Mouse (Mus musculus) midbrain, embryonic 10.5 days (tissue): ENCODE data around the gene Tbc1d14. TPM values are rescaled to one million over a fixed set of nuclear protein-coding genes. Genes with fewer than 3 reads are reported as not detected.

Experiments
- DNase-seq: peaks from one replicate; pipeline ENCODE4 v3.0.0-alpha.2; 2017; ENCODE audit warnings: low spot score
- H3K27ac ChIP-seq: fragments of 300-500 bp; sonication (generic); replicated peaks from 2 replicates; pipeline ENCODE4 v1.5.1; 2016; ENCODE audit warnings: mild to moderate bottlenecking
- H3K27me3 ChIP-seq: fragments of 300-500 bp; sonication (generic); 2 replicates; pipeline ENCODE4 v1.6.1; 2016; ENCODE audit warnings: low read depth, mild to moderate bottlenecking; ENCODE audit not compliant: poor library complexity, severe bottlenecking
- H3K36me3 ChIP-seq: fragments of 300-500 bp; sonication (generic); 2 replicates; pipeline ENCODE4 v1.6.1; 2016; ENCODE audit warnings: mild to moderate bottlenecking, moderate library complexity
- H3K4me1 ChIP-seq: fragments of 300-500 bp; sonication (generic); 2 replicates; pipeline ENCODE4 v1.6.1; 2016
- H3K4me3 ChIP-seq: fragments of 300-500 bp; sonication (generic); 2 replicates; pipeline ENCODE4 v1.5.1; 2016; ENCODE audit warnings: mild to moderate bottlenecking, moderate library complexity
- H3K9me3 ChIP-seq: fragments of 300-500 bp; sonication (generic); replicated peaks from 2 replicates; pipeline ENCODE4 v1.6.1; 2016; ENCODE audit warnings: mild to moderate bottlenecking
- WGBS: fragments of 180-500 bp; shearing (Covaris S2); methylation state at CpG from one replicate; pipeline ENCODE4 v1.1.7; 2016; 5-methylcytosine and 5-hydroxymethylcytosine counted together
- polyA plus RNA-seq: library from polyadenylated mRNA; unstranded; fragments of >200 nt; fragmentation: Nextera tagmentation; extraction: Ambion mirVana; gene quantifications from 2 replicates; pipeline ENCODE4 v1.2.1, GENCODE M21; 2016

The Tbc1d14 gene
- polyA plus RNA-seq, 1 experiment from 2014 or later, result 35.2 TPM

GRCm38 (mm10) chr5:36461231-36461630 lies 131.8 kb downstream of the Tbc1d14 start:
- whole genome bisulfite sequencing, result 73% methylated on average over 2 of the region's 2 CpGs
- peaks cover 23% of the 10 kb centered on the region for H3K27me3 ChIP-seq
- H3K27ac ChIP-seq, result no peak overlapping the region
- H3K9me3 ChIP-seq, result no peaks in the 10 kb centered on the region
- DNase-seq, result no peak
- peaks cover 40% of the 10 kb centered on the region for H3K4me1 ChIP-seq
- no peaks in the 10 kb centered on the region for H3K36me3 ChIP-seq
- no peak overlapping the region for H3K4me3 ChIP-seq

GRCm38 (mm10) chr5:36460712-36461111 lies 132.4 kb downstream of the Tbc1d14 start:
- H3K4me3 ChIP-seq, result no peak overlapping the region
- H3K27me3 ChIP-seq, result peaks cover 23% of the 10 kb centered on the region
- 79% methylated on average over 2 of the region's 2 CpGs for WGBS

GRCm38 (mm10) chr5:36458926-36459325 lies 134.2 kb downstream of the Tbc1d14 start:
- no peak overlapping the region for H3K4me3 ChIP-seq
- peak; percentile 40 for DNase-seq

More at GRCm38 (mm10) chr5:36460712-36461111, 132.4 kb downstream of the Tbc1d14 start:
- DNase-seq, result no peak
- H3K36me3 ChIP-seq, result no peaks in the 10 kb centered on the region
- H3K9me3 ChIP-seq, result no peaks in the 10 kb centered on the region
- H3K27ac ChIP-seq, result no peak overlapping the region
- peaks cover 39% of the 10 kb centered on the region for H3K4me1 ChIP-seq

GRCm38 (mm10) chr5:36457706-36458105 lies 135.4 kb downstream of the Tbc1d14 start:
- H3K27me3 ChIP-seq, result peaks cover 23% of the 10 kb centered on the region
- WGBS, result 81% methylated on average over 4 of the region's 4 CpGs
- no peak overlapping the region for H3K27ac ChIP-seq
- no peaks in the 10 kb centered on the region for H3K36me3 ChIP-seq
- H3K4me3 ChIP-seq, result no peak overlapping the region
- no peak for DNase-seq
- peaks cover 15% of the 10 kb centered on the region for H3K4me1 ChIP-seq
- no peaks in the 10 kb centered on the region for H3K9me3 ChIP-seq

More at GRCm38 (mm10) chr5:36458926-36459325, 134.2 kb downstream of the Tbc1d14 start:
- H3K27me3 ChIP-seq, result peaks cover 23% of the 10 kb centered on the region
- 24% methylated on average over 4 of the region's 4 CpGs for WGBS
- H3K4me1 ChIP-seq, result peaks cover 27% of the 10 kb centered on the region
- no peak overlapping the region for H3K27ac ChIP-seq
- H3K9me3 ChIP-seq, result no peaks in the 10 kb centered on the region
- no peaks in the 10 kb centered on the region for H3K36me3 ChIP-seq

- WGBS, result 87% methylated on average over 6 of the region's 6 CpGs
- DNase-seq, result no peak
Observed at GRCm38 (mm10) chr5:36452821-36453220, 140.3 kb downstream of the Tbc1d14 start.

GRCm38 (mm10) chr5:36451872-36452389 lies 141.1 kb downstream of the Tbc1d14 start:
- WGBS, result 69% methylated on average over 10 of the region's 10 CpGs
- no peaks in the 10 kb centered on the region for H3K27me3 ChIP-seq
- H3K36me3 ChIP-seq, result no peaks in the 10 kb centered on the region
- no peaks in the 10 kb centered on the region for H3K9me3 ChIP-seq
- DNase-seq, result no peak
- H3K4me1 ChIP-seq, result peaks cover 16% of the 10 kb centered on the region
- no peak overlapping the region for H3K4me3 ChIP-seq
- no peak overlapping the region for H3K27ac ChIP-seq

More at GRCm38 (mm10) chr5:36452821-36453220, 140.3 kb downstream of the Tbc1d14 start:
- H3K36me3 ChIP-seq, result no peaks in the 10 kb centered on the region
- no peak overlapping the region for H3K27ac ChIP-seq
- H3K27me3 ChIP-seq, result no peaks in the 10 kb centered on the region
- no peak overlapping the region for H3K4me3 ChIP-seq
- H3K9me3 ChIP-seq, result no peaks in the 10 kb centered on the region
- H3K4me1 ChIP-seq, result peaks cover 16% of the 10 kb centered on the region

GRCm38 (mm10) chr5:36451119-36451518 lies 142.0 kb downstream of the Tbc1d14 start:
- Histone ChIP-seq H3K27ac (no peak overlapping the region), H3K4me3 (no peak overlapping the region), H3K9me3 (no peaks in the 10 kb centered on the region), H3K27me3 (0 out of 2 replicates have a peak, but pooled peaks cover under 1% of the 10 kb centered on the region), H3K36me3 (no peaks in the 10 kb centered on the region), H3K4me1 (peaks cover 16% of the 10 kb centered on the region)
- 27% methylated on average over 10 of the region's 10 CpGs for WGBS
- DNase-seq, result peak; percentile 31

- peaks cover 13% of the 10 kb centered on the region for H3K27me3 ChIP-seq
- no peaks in the 10 kb centered on the region for H3K9me3 ChIP-seq
- 85% methylated on average over 6 of the region's 6 CpGs for WGBS
- H3K4me1 ChIP-seq, result peaks cover 21% of the 10 kb centered on the region
- H3K36me3 ChIP-seq, result no peaks in the 10 kb centered on the region
- H3K4me3 ChIP-seq, result no peak overlapping the region
- no peak for DNase-seq
- no peak overlapping the region for H3K27ac ChIP-seq
Observed at GRCm38 (mm10) chr5:36449710-36450358, 143.2 kb downstream of the Tbc1d14 start.

- DNase-seq, result no peak
- H3K27ac ChIP-seq, result no peak overlapping the region
- H3K9me3 ChIP-seq, result no peaks in the 10 kb centered on the region
- no peak overlapping the region for H3K4me3 ChIP-seq
- peaks cover 21% of the 10 kb centered on the region for H3K4me1 ChIP-seq
- H3K27me3 ChIP-seq, result peaks cover 22% of the 10 kb centered on the region
- WGBS, result 93% methylated on average over 12 of the region's 12 CpGs
- no peaks in the 10 kb centered on the region for H3K36me3 ChIP-seq
Observed at GRCm38 (mm10) chr5:36447872-36448271, 145.2 kb downstream of the Tbc1d14 start.

- H3K27me3 ChIP-seq, result peaks cover 22% of the 10 kb centered on the region
- H3K36me3 ChIP-seq, result no peaks in the 10 kb centered on the region
- H3K4me1 ChIP-seq, result peaks cover 12% of the 10 kb centered on the region
- WGBS, result 54% methylated on average over 9 of the region's 9 CpGs
- H3K9me3 ChIP-seq, result no peaks in the 10 kb centered on the region
- no peak for DNase-seq
- no peak overlapping the region for H3K4me3 ChIP-seq
- H3K27ac ChIP-seq, result no peak overlapping the region
Observed at GRCm38 (mm10) chr5:36446166-36446890, 146.7 kb downstream of the Tbc1d14 start.

- Histone ChIP-seq H3K36me3 (no peaks in the 10 kb centered on the region), H3K4me3 (no peak overlapping the region), H3K4me1 (peaks cover 8% of the 10 kb centered on the region; the same call in 1 of the 2 replicates), H3K27me3 (peaks cover 22% of the 10 kb centered on the region), H3K9me3 (no peaks in the 10 kb centered on the region), H3K27ac (no peak overlapping the region)
- 39% methylated on average over 8 of the region's 8 CpGs for WGBS
- no peak for DNase-seq
Observed at GRCm38 (mm10) chr5:36445028-36445427, 148.0 kb downstream of the Tbc1d14 start.

- WGBS, result 62% methylated on average over 4 of the region's 4 CpGs
- peaks cover 8% of the 10 kb centered on the region; the same call in 1 of the 2 replicates for H3K4me1 ChIP-seq
- no peak overlapping the region for H3K27ac ChIP-seq
- no peaks in the 10 kb centered on the region for H3K36me3 ChIP-seq
- peaks cover 22% of the 10 kb centered on the region for H3K27me3 ChIP-seq
- H3K4me3 ChIP-seq, result no peak overlapping the region
- no peaks in the 10 kb centered on the region for H3K9me3 ChIP-seq
- DNase-seq, result no peak
Observed at GRCm38 (mm10) chr5:36444611-36445010, 148.5 kb downstream of the Tbc1d14 start.

GRCm38 (mm10) chr5:36440741-36441140 lies 152.3 kb downstream of the Tbc1d14 start:
- H3K27ac ChIP-seq, result no peak overlapping the region
- no peak for DNase-seq
- no peaks in the 10 kb centered on the region for H3K9me3 ChIP-seq
- H3K4me3 ChIP-seq, result no peak overlapping the region
- peaks cover 18% of the 10 kb centered on the region for H3K27me3 ChIP-seq
- H3K4me1 ChIP-seq, result peaks cover 6% of the 10 kb centered on the region; the same call in 1 of the 2 replicates
- no peaks in the 10 kb centered on the region for H3K36me3 ChIP-seq
- WGBS, result 81% methylated on average over 3 of the region's 3 CpGs
